Mouse (Mus musculus): ENCODE data around the gene Slc4a1. TPM values are rescaled to one million over a fixed set of nuclear protein-coding genes. Genes with fewer than 3 reads are reported as not detected.
"Not testable (repeated sequence)": the region's sequence is repeated elsewhere in the genome, so short reads cannot be mapped to it uniquely, and the experiment has no call there.

Gene Slc4a1
- polyA plus RNA-seq (2015; fragmentation: Nextera tagmentation; extraction: Ambion mirVana): 1,073 and 1,204 TPM in 2 replicates

DNA sequence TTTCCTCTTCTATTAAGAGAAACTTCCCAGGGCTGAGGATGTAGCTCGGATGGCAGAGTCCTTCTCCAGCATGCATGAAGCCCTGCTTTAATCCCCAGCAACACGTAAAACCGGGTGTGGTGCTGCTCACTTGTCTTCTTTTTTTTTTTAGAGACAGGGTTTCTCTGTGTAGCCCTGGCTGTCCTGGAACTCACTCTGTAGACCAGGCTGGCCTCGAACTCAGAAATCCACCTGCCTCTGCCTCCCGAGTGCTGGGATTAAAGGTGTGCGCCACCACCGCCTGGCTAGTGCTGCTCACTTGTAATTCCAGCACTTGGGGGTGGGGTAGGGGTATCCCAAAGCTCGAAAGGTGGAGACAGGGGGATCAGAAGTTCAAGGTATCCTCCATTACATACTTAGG, at the start of gene Slc4a1:
Gene Slc4a1 (minus strand): TSS at position 101 of the 400 bp plus-strand sequence.
- peak within 1 kb of the TSS; percentile 99 for H3K27ac ChIP-seq (replicated peaks)
- H3K4me2 ChIP-seq: peak within 1 kb of the TSS; percentile 77
- H3K27me3 ChIP-seq: peaks cover 24% of the 10 kb centered on the region
- H3K36me3 ChIP-seq (replicated peaks): peaks cover 26% of the 10 kb centered on the region
- peak within 1 kb of the TSS; percentile 81 for H3K4me3 ChIP-seq (replicated peaks)
- ATAC-seq (ENCODE audit: insufficient read depth); H3K9me3 ChIP-seq (replicated peaks): not testable (repeated sequence)
- WGBS (ENCODE audit: insufficient replicate concordance): 58% methylated on average over 8 of the region's 8 CpGs
- peak within 1 kb of the TSS; percentile 88 for H3K9ac ChIP-seq
- peaks cover 69% of the 10 kb centered on the region for H3K4me1 ChIP-seq (replicated peaks)

DNA sequence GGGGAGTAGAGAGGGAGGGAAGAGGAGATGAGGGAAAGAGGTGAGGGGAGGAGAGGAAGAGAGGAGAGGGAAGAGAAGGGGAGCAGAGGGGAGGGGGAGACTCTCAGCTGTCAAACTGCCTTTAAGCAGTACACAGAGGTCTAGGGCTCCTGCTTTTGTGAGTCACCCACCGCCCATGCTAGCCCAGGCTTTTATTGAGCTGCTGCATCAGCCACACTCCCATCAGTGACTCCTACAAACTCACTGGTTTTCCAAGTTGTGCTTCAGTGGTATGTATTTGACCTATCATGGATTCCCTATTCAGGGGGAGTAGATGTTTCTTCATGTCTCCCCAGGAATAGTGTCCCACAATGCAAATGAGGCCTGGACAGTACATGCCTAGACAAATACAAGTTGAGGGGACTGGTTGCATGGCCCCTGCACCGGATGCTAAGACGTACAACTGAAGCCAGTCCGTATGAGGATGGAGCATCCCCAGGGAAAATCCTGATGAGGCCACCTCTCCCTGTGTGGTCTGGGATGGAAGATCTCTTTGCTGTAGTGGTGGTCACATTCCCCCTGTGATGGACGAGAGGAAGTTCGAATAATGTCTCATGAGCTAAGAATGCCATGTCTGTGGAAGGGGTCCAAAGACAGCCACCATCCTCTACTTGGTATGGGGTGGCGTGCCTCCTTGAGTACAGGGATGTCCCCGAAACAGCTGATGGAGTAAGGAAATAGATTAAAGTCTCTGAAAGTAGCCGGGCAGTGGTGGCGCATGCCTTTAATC, 49.2 kb upstream of the Slc4a1 start:
- WGBS (ENCODE audit: insufficient replicate concordance): 65% methylated on average over 10 of the region's 10 CpGs
- ATAC-seq (ENCODE audit: insufficient read depth): no peak

DNA sequence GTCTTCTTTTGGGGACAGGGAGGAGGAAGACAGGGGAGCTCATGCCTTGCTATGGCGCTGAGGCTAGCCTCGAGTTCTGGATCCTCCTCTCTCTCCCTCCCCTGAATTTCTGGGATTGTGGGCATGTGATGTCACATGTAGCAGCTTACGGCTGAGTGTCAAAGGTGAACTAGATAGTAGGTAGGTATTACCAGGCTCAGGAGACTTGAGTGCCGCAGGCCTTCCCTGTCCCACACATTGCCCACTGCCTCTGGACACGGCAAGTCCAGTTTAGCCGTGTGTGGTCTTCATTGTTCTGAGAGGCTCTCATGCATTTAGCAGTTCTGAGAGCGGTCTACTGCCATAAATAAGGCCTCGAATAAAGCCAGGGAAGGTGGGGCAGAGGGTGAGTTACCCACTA, 47.1 kb upstream of the Slc4a1 start:
- H3K4me3 ChIP-seq (replicated peaks): no peak overlapping the region
- H3K9ac ChIP-seq: no peak overlapping the region
- peaks cover 34% of the 10 kb centered on the region for H3K4me1 ChIP-seq (replicated peaks)
- no peaks in the 10 kb centered on the region for H3K9me3 ChIP-seq (replicated peaks)
- 72% methylated on average over 8 of the region's 8 CpGs for WGBS (ENCODE audit: insufficient replicate concordance)
- no peaks in the 10 kb centered on the region for H3K36me3 ChIP-seq (replicated peaks)
- H3K27me3 ChIP-seq: peaks cover 30% of the 10 kb centered on the region
- no peak overlapping the region for H3K4me2 ChIP-seq
- no peak overlapping the region for H3K27ac ChIP-seq (replicated peaks)
- ATAC-seq (ENCODE audit: insufficient read depth): no peak

More for the DNA sequence above, 49.2 kb upstream of the Slc4a1 start:
- Histone ChIP-seq H3K27ac (replicated peaks) (no peak overlapping the region), H3K4me1 (replicated peaks) (peaks cover 15% of the 10 kb centered on the region), H3K4me3 (replicated peaks) (no peak overlapping the region), H3K9ac (no peak overlapping the region), H3K36me3 (replicated peaks) (no peaks in the 10 kb centered on the region), H3K4me2 (no peak overlapping the region), H3K9me3 (replicated peaks) (no peaks in the 10 kb centered on the region), H3K27me3 (peaks cover 30% of the 10 kb centered on the region)

DNA sequence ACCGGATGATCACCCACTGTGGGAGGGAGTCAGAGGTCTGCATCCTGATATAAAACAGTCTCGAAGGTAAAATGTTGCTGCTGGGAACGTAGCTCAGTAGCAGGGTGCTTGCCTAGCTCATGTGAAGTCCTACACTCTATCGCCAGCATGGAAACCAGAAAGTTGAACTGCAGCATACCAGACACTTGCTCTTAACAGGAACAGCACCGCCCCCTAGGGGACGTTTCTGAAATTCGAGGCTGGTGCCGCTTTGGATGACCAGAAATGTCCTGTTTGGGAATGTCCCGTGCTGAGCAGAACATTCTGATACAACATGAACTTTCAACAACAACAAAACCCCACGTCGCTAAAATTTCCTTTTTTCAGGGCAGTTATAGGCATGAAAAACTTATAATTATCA, 45.7 kb upstream of the Slc4a1 start:
- H3K36me3 ChIP-seq (replicated peaks): no peaks in the 10 kb centered on the region
- no peak overlapping the region for H3K9ac ChIP-seq
- no peak for ATAC-seq (ENCODE audit: insufficient read depth)
- peak overlapping the region; percentile 17 for H3K4me3 ChIP-seq (replicated peaks)
- peak overlapping the region; percentile 53 for H3K27ac ChIP-seq (replicated peaks)
- H3K9me3 ChIP-seq (replicated peaks): no peaks in the 10 kb centered on the region
- H3K27me3 ChIP-seq: peaks cover 19% of the 10 kb centered on the region
- 7% methylated on average over 11 of the region's 11 CpGs for WGBS (ENCODE audit: insufficient replicate concordance)
- peaks cover 40% of the 10 kb centered on the region for H3K4me1 ChIP-seq (replicated peaks)
- peak overlapping the region; percentile 38; the same call in 1 of the 2 replicates for H3K4me2 ChIP-seq

DNA sequence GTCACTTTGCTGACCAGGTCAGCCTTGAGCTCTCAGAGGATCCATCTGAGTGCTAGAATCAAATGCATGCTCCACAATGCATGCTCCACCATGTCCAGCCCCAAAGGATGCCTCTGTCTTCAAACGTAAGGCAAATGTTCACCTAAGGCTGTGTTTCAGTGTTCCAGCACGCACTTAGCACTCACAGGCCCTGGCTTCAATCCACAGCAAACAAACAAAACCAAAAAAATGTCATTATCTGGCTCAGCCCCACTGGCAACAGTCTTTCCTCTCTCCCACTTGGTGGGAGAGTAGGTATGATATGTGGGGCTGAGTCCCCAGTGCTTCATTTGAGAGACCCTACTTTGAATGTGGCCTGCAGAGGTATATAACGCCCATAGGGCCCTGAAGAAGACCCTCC, 45.1 kb upstream of the Slc4a1 start:
- Histone ChIP-seq H3K36me3 (replicated peaks) (peaks cover 4% of the 10 kb centered on the region), H3K27me3 (peaks cover 17% of the 10 kb centered on the region), H3K4me3 (replicated peaks) (no peak overlapping the region), H3K9me3 (replicated peaks) (no peaks in the 10 kb centered on the region), H3K27ac (replicated peaks) (peak overlapping the region; percentile 53), H3K4me1 (replicated peaks) (peaks cover 47% of the 10 kb centered on the region), H3K9ac (no peak overlapping the region), H3K4me2 (peak overlapping the region; percentile 38; the same call in 1 of the 2 replicates)
- 72% methylated on average over 3 of the region's 3 CpGs for WGBS (ENCODE audit: insufficient replicate concordance)
- ATAC-seq (ENCODE audit: insufficient read depth): no peak

DNA sequence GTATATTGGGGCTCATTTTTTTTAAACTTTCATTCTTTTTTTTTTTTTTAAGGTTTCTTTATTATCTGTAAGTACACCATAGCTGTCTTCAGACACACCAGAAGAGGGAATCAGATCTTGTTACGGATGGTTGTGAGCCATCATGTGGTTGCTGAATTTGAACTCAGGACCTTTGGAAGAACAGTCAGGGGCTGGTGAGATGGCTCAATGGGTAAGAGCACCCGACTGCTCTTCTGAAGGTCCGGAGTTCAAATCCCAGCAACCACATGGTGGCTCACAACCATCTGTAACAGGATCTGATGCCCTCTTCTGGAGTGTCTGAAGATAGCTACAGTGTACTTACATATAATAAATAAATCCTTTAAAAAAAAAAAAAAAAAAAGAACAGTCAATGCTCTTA, 44.3 kb upstream of the Slc4a1 start:
- not testable (repeated sequence) for H3K9me3 ChIP-seq (replicated peaks); H3K4me3 ChIP-seq (replicated peaks); H3K9ac ChIP-seq; ATAC-seq (ENCODE audit: insufficient read depth)
- Histone ChIP-seq H3K4me2 (peak overlapping the region; percentile 95; the same call in 1 of the 2 replicates), H3K27me3 (peaks cover 14% of the 10 kb centered on the region), H3K27ac (replicated peaks) (peak overlapping the region; percentile 98), H3K36me3 (replicated peaks) (peaks cover 11% of the 10 kb centered on the region), H3K4me1 (replicated peaks) (peaks cover 54% of the 10 kb centered on the region)
- WGBS (ENCODE audit: insufficient replicate concordance): 81% methylated on average over 3 of the region's 3 CpGs

DNA sequence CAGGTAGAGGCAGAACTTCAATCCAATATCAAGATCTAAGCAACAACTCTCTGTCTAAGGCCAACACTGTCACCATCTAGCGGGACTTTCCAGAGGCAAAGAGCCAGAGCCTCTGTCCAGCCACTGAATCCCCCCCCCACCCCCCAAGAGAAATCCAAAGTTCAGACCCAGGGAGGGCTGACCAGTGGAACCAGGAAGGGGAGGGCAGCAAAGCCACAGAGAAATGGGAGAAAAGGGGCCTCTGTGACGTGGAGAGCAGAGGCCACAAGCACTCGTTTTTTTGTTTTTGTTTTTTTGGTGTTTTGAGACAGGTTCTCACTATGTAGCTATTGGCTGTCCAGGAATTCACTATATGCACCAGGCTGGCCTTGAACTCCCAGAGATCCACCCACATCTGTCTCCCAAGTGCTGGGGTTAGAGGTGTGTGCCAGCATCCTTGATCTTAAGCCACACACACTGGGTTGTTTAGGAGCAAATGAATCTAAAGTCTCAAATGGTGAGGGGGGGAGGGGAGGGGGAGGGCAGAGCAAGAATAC, 43.9 kb upstream of the Slc4a1 start:
- WGBS (ENCODE audit: insufficient replicate concordance): 70% methylated on average over 3 of the region's 3 CpGs
- H3K36me3 ChIP-seq (replicated peaks): peaks cover 16% of the 10 kb centered on the region
- no peak for ATAC-seq (ENCODE audit: insufficient read depth)
- peak overlapping the region; percentile 98 for H3K27ac ChIP-seq (replicated peaks)
- peak overlapping the region; percentile 92; the same call in 1 of the 2 replicates for H3K4me3 ChIP-seq (replicated peaks)
- H3K9ac ChIP-seq: peak overlapping the region; percentile 59; the same call in 1 of the 2 replicates
- no peaks in the 10 kb centered on the region for H3K9me3 ChIP-seq (replicated peaks)
- H3K4me1 ChIP-seq (replicated peaks): peaks cover 59% of the 10 kb centered on the region
- H3K4me2 ChIP-seq: peak overlapping the region; percentile 95
- peaks cover 9% of the 10 kb centered on the region for H3K27me3 ChIP-seq

DNA sequence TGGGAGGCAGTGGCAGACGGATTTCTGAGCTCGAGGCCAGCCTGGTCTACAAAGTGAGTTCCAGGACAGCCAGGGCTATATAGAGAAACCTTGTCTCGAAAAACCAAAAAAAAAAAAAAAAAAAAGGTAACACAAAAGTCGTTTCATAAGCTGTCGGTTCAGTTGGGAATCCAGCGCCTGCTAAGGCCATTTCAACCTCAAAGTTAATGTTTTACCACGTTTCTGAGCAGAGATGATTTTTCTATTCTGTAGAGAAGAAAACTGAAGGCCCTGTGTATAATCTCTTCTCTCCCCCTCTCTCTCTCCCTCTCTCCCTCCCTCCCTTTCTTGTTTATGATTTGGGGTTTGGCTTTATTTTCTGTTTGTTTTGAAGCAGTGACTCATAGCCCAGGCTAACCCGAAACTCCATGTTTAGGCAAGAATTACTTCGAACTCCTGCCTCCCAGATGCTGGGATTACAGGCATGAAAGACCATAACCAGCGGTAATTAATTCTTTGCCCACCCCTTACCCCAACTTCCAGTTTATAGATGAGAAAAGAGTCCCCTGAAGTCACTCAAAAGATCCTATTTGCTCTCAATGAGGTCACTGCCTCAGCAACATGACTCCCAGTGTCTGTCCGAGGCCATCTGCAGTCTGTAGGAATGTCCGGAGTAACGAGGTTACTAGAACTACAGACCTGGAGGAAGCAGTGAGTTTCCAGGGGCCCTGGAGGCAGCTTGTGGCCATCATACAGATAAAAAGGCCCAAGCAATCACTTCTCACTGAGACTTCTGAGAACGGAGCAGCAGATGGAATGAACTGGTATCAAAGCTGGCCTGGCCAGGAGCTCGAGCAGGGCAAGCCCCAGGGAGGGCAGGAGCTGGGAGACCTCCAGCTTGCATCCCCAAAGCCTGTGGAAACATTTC, 43.1 kb upstream of the Slc4a1 start:
- ATAC-seq (ENCODE audit: insufficient read depth): no peak

DNA sequence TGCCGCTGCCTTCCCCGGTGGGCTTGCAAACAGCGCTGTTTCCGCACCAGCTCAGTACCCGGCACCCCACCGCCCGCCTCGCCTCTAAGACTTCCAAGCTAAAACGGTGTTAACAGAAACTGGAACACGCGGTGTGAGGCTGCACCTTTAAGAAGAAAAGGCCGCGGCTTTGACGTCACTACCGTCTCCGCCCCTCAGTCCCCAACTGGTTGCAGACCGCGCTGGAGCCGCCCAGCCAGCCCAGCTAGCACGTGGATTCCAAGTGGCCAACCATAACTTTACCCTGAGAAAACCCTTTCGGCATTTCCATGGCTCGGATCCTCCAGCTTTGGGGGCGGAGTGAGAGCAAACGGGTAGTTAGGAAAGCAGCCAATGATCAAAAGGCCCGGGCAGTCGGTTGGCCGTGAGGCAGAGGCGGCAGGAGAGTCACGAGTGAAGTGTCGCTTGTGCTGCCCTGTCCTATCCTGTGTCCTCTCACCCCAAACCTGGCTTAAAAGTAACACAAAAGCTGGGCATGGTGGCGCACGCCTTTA, 42.4 kb upstream of the Slc4a1 start:
- peak overlapping the region; percentile 99 for H3K9ac ChIP-seq
- ATAC-seq (ENCODE audit: insufficient read depth): peak; percentile 81
- H3K27me3 ChIP-seq: peaks cover 6% of the 10 kb centered on the region
- H3K4me2 ChIP-seq: peak overlapping the region; percentile 95
- peaks cover 71% of the 10 kb centered on the region for H3K4me1 ChIP-seq (replicated peaks)
- peaks cover 31% of the 10 kb centered on the region for H3K36me3 ChIP-seq (replicated peaks)
- H3K9me3 ChIP-seq (replicated peaks): no peaks in the 10 kb centered on the region
- under 1% methylated on average over 32 of the region's 32 CpGs for WGBS (ENCODE audit: insufficient replicate concordance)
- H3K27ac ChIP-seq (replicated peaks): peak overlapping the region; percentile 98
- H3K4me3 ChIP-seq (replicated peaks): peak overlapping the region; percentile 92

More for the DNA sequence above, 43.1 kb upstream of the Slc4a1 start:
- Histone ChIP-seq H3K9ac (peak overlapping the region; percentile 59), H3K4me1 (replicated peaks) (peaks cover 66% of the 10 kb centered on the region), H3K27ac (replicated peaks) (peak overlapping the region; percentile 98), H3K4me3 (replicated peaks) (peak overlapping the region; percentile 92), H3K9me3 (replicated peaks) (no peaks in the 10 kb centered on the region), H3K27me3 (peaks cover 9% of the 10 kb centered on the region), H3K36me3 (replicated peaks) (peaks cover 23% of the 10 kb centered on the region), H3K4me2 (peak overlapping the region; percentile 95)
- WGBS (ENCODE audit: insufficient replicate concordance): 35% methylated on average over 15 of the region's 15 CpGs

DNA sequence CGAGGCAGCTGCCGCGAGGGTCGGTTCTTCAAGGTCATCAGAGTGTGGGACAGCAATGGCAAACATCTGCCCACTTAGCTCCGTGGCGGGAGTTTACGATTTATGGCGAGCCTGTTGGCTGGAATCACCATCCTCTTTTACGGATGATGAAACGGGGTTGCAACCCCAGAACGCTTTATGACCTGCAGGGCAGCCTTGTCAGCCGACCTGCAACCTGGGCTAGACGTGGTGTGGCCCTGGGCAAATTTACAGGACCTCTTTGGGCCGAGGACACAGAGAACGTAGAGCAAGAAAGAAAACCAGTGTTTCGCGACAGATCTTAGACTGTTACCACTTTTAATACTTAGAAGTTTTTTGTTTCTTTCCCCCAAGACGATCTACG, 41.8 kb upstream of the Slc4a1 start, which contains the start of gene Slc25a39:
Gene Slc25a39 (minus strand): TSS at position 113 of the 382 bp plus-strand sequence.
- H3K9me3 ChIP-seq (replicated peaks): no peaks in the 10 kb centered on the region
- WGBS (ENCODE audit: insufficient replicate concordance): under 1% methylated on average over 19 of the region's 19 CpGs
- peaks cover 71% of the 10 kb centered on the region for H3K4me1 ChIP-seq (replicated peaks)
- peak within 1 kb of the TSS; percentile 95 for H3K4me2 ChIP-seq
- H3K27ac ChIP-seq (replicated peaks): peak within 1 kb of the TSS; percentile 98
- peaks cover 36% of the 10 kb centered on the region for H3K36me3 ChIP-seq (replicated peaks)
- H3K9ac ChIP-seq: peak within 1 kb of the TSS; percentile 99
- H3K4me3 ChIP-seq (replicated peaks): peak within 1 kb of the TSS; percentile 92
- peak; percentile 21; the same call in 1 of the 2 replicates for ATAC-seq (ENCODE audit: insufficient read depth)
- H3K27me3 ChIP-seq: peaks cover under 1% of the 10 kb centered on the region; the same call in 1 of the 2 replicates

Data from liver, embryonic 15.5 days (tissue).